Mouse (Mus musculus): ENCODE measurements around the gene Gm20441. TPM values are rescaled to one million over a fixed set of nuclear protein-coding genes. Genes with fewer than 3 reads are reported as not detected.

The Gm20441 gene
- total and polyA plus RNA-seq, 3 experiments = not detected

DNA sequence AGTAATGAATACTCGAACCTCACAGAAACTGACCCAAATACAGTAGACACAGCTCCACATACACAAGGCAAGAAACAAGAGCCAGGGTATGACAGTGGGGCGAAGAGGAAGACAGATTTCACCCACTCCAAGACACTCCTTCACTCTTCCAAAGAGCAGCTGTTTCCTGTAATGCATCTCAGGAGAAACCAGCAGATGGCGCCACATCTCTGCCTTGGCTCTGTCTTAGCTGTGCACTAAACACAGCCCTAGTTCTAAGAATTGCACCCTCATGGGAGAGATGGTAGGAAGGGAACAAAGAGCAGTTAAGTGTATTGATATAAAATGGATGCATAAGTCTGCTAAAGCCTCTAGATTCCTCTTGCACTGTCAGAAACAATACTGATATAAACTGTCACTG is 36.7 kb downstream of the Gm20441 start:
- no peaks in the 10 kb centered on the region for H3K36me3 ChIP-seq (ENCODE audit: control insufficient read depth, insufficient read depth, low read length)
- intact Hi-C loops (cut with DNase I) = loop anchor here (1.0 kb wide), 3 partner anchors 88 to 207 kb away; no protein-coding TSS in a partner anchor
- 0 out of 2 replicates have a peak, but pooled peaks have one; percentile 99 for TF ChIP-seq CTCF (IDR thresholded peaks at IDR 0.05)
- TF ChIP-seq POLR2A (IDR thresholded peaks at IDR 0.05; ENCODE audit: insufficient read depth, low read depth, low read length) = no peak
- peak; percentile 88 for TF ChIP-seq EP300 (IDR thresholded peaks at IDR 0.05; ENCODE audit: insufficient read depth, low read depth, low read length)

GRCm38 (mm10) chr10:75743369-75743768 is 37.4 kb downstream of the Gm20441 start:
- Histone ChIP-seq H3K27me3 (ENCODE audit: control insufficient read depth, insufficient read depth, low read length) (no peaks in the 10 kb centered on the region), H3K36me3 (ENCODE audit: control insufficient read depth, insufficient read depth, low read length) (no peaks in the 10 kb centered on the region), H3K9ac (ENCODE audit: low read depth, low read length) (no peak overlapping the region), H3K4me1 (ENCODE audit: control insufficient read depth, insufficient read depth, low read length) (no peaks in the 10 kb centered on the region), H3K79me2 (replicated peaks; ENCODE audit: control insufficient read depth, insufficient read depth, low read length) (no peaks in the 10 kb centered on the region), H3K4me3 (no peak overlapping the region), H3K27ac (no peak overlapping the region)
- intact Hi-C loops (cut with DNase I) = no loop called here
- no peak for TF ChIP-seq POLR2A (IDR thresholded peaks at IDR 0.05; ENCODE audit: insufficient read depth, low read depth, low read length)
- no peak for TF ChIP-seq CTCF (IDR thresholded peaks at IDR 0.05)
- no peak for TF ChIP-seq EP300 (IDR thresholded peaks at IDR 0.05; ENCODE audit: insufficient read depth, low read depth, low read length)
- DNase-seq = no peak
- 92% methylated on average over 12 of the region's 12 CpGs for WGBS

More for the DNA sequence above, 36.7 kb downstream of the Gm20441 start:
- Histone ChIP-seq H3K27ac (no peak overlapping the region), H3K79me2 (replicated peaks; ENCODE audit: control insufficient read depth, insufficient read depth, low read length) (no peaks in the 10 kb centered on the region), H3K27me3 (ENCODE audit: control insufficient read depth, insufficient read depth, low read length) (no peaks in the 10 kb centered on the region), H3K9ac (ENCODE audit: low read depth, low read length) (no peak overlapping the region), H3K4me3 (no peak overlapping the region), H3K4me1 (ENCODE audit: control insufficient read depth, insufficient read depth, low read length) (no peaks in the 10 kb centered on the region)
- WGBS = 45% methylated on average over 3 of the region's 3 CpGs
- peak; percentile 73 to 82 for DNase-seq

DNA sequence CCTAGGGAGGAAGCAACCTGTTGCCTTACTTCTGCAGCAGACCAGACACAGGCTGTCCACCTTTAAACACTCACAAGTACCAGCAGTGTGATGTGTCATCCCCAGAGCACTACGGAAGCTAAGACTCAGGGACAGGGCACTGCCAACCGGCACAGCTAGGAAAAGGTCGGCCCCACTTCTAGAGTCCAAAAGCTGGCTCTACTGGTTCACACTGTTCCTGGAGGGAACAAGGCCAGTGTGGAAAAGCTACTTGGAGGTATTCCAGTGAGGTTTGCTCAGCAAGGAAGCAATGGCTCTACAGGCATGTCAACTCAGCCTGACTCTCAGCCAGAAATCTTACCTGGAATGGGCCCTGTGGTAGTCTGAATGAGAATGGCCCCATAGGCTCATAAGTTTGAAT is 39.9 kb downstream of the Gm20441 start:
- Histone ChIP-seq H3K4me3 (no peak overlapping the region), H3K4me1 (ENCODE audit: control insufficient read depth, insufficient read depth, low read length) (no peaks in the 10 kb centered on the region), H3K27ac (no peak overlapping the region), H3K27me3 (ENCODE audit: control insufficient read depth, insufficient read depth, low read length) (no peaks in the 10 kb centered on the region), H3K36me3 (ENCODE audit: control insufficient read depth, insufficient read depth, low read length) (no peaks in the 10 kb centered on the region), H3K9ac (ENCODE audit: low read depth, low read length) (no peak overlapping the region), H3K79me2 (replicated peaks; ENCODE audit: control insufficient read depth, insufficient read depth, low read length) (no peaks in the 10 kb centered on the region)
- no peak for DNase-seq
- 88% methylated on average over 3 of the region's 3 CpGs for WGBS
- intact Hi-C loops (cut with DNase I) = no loop called here
- TF ChIP-seq CTCF (IDR thresholded peaks at IDR 0.05) (no peak), EP300 (IDR thresholded peaks at IDR 0.05; ENCODE audit: insufficient read depth, low read depth, low read length) (no peak), POLR2A (IDR thresholded peaks at IDR 0.05; ENCODE audit: insufficient read depth, low read depth, low read length) (no peak)

- Histone ChIP-seq H3K4me3 (no peak overlapping the region), H3K79me2 (replicated peaks; ENCODE audit: control insufficient read depth, insufficient read depth, low read length) (no peaks in the 10 kb centered on the region), H3K9ac (ENCODE audit: low read depth, low read length) (no peak overlapping the region), H3K27me3 (ENCODE audit: control insufficient read depth, insufficient read depth, low read length) (no peaks in the 10 kb centered on the region), H3K27ac (no peak overlapping the region), H3K4me1 (ENCODE audit: control insufficient read depth, insufficient read depth, low read length) (no peaks in the 10 kb centered on the region), H3K36me3 (ENCODE audit: control insufficient read depth, insufficient read depth, low read length) (no peaks in the 10 kb centered on the region)
- DNase-seq = no peak
- no peak for TF ChIP-seq EP300 (IDR thresholded peaks at IDR 0.05; ENCODE audit: insufficient read depth, low read depth, low read length)
- no peak for TF ChIP-seq POLR2A (IDR thresholded peaks at IDR 0.05; ENCODE audit: insufficient read depth, low read depth, low read length)
- no peak for TF ChIP-seq CTCF (IDR thresholded peaks at IDR 0.05)
- intact Hi-C loops (cut with DNase I) = no loop called here
- 97% methylated on average over 7 of the region's 7 CpGs for WGBS
Measured at GRCm38 (mm10) chr10:75725449-75725848, 55.3 kb downstream of the Gm20441 start.

Other genes starting within 250 kb of the Gm20441 start
- under 1 TPM; 0.66 to 0.84 TPM for gene Lrrc75b, start 220.6 kb downstream of the Gm20441 start, total RNA-seq (2021)
- 1.00 and 1.3 TPM in 2 replicates for gene Lrrc75b, start 220.6 kb downstream of the Gm20441 start, polyA plus RNA-seq (2012; rRNA removed)
- under 1 TPM in 1 of 2 experiments, not detected in 1; 0.31 TPM for gene Ggt1, start 219.3 kb downstream of the Gm20441 start, total RNA-seq (2021)
- gene Ggt1, start 219.3 kb downstream of the Gm20441 start, polyA plus RNA-seq (2012; rRNA removed) = 0.35 TPM in 1 of 2 replicates, not detected in the other
- 1 to 10 TPM; 3.8 to 7.9 TPM for gene Ggt5, start 191.6 kb downstream of the Gm20441 start, total RNA-seq (2021)
- gene Ggt5, start 191.6 kb downstream of the Gm20441 start, polyA plus RNA-seq (2012; rRNA removed) = 41.9 TPM in 2 replicates
- 1 to 10 TPM; 1.3 to 1.8 TPM for gene Susd2, start 136.9 kb downstream of the Gm20441 start, total RNA-seq (2021)
- 4.3 TPM in 2 replicates for gene Susd2, start 136.9 kb downstream of the Gm20441 start, polyA plus RNA-seq (2012; rRNA removed)
- 10 to 100 TPM; 13.6 to 19.9 TPM for gene Cabin1, start 16.6 kb downstream of the Gm20441 start, total RNA-seq (2021)
- gene Cabin1, start 16.6 kb downstream of the Gm20441 start, polyA plus RNA-seq (2012; rRNA removed) = 17.9 and 21.1 TPM in 2 replicates
- 100 to 1,000 TPM in 1 of 2 experiments, 10 to 100 TPM in 1; 89.2 to 110 TPM for gene Ddt, start 7.5 kb downstream of the Gm20441 start, total RNA-seq (2021)
- gene Ddt, start 7.5 kb downstream of the Gm20441 start, polyA plus RNA-seq (2012; rRNA removed) = 90.1 and 116 TPM in 2 replicates
- 1 to 10 TPM; 2.9 to 5.7 TPM for gene Gstt3, start 460 bp upstream of the Gm20441 start, total RNA-seq (2021)
- gene Gstt3, start 460 bp upstream of the Gm20441 start, polyA plus RNA-seq (2012; rRNA removed) = 7.1 and 9.0 TPM in 2 replicates
- 10 to 100 TPM; 15.8 to 16.8 TPM for gene Gstt1, start 17.6 kb upstream of the Gm20441 start, total RNA-seq (2021)
- 52.1 and 58.5 TPM in 2 replicates for gene Gstt1, start 17.6 kb upstream of the Gm20441 start, polyA plus RNA-seq (2012; rRNA removed)
- not detected for gene Gstt4, start 41.6 kb upstream of the Gm20441 start, total RNA-seq (2021)
- gene Gstt4, start 41.6 kb upstream of the Gm20441 start, polyA plus RNA-seq (2012; rRNA removed) = 0.29 and 0.44 TPM in 2 replicates
- 10 to 100 TPM in 1 of 2 experiments, 1 to 10 TPM in 1; 8.0 to 12.8 TPM for gene Gstt2, start 56.5 kb upstream of the Gm20441 start, total RNA-seq (2021)
- gene Gstt2, start 56.5 kb upstream of the Gm20441 start, polyA plus RNA-seq (2012; rRNA removed) = 53.4 and 69.1 TPM in 2 replicates
- 100 to 1,000 TPM; 200 to 220 TPM for gene Mif, start 79.3 kb upstream of the Gm20441 start, total RNA-seq (2021)
- gene Mif, start 79.3 kb upstream of the Gm20441 start, polyA plus RNA-seq (2012; rRNA removed) = 375 and 556 TPM in 2 replicates
- gene Derl3, start 112.5 kb upstream of the Gm20441 start, total RNA-seq (2021) = under 1 TPM; 0.50 to 0.65 TPM
- 1.0 and 1.3 TPM in 2 replicates for gene Derl3, start 112.5 kb upstream of the Gm20441 start, polyA plus RNA-seq (2012; rRNA removed)
- 10 to 100 TPM; 21.1 to 23.3 TPM for gene Smarcb1, start 140.7 kb upstream of the Gm20441 start, total RNA-seq (2021)
- 19.6 and 20.0 TPM in 2 replicates for gene Smarcb1, start 140.7 kb upstream of the Gm20441 start, polyA plus RNA-seq (2012; rRNA removed)
- 1,000 to 10,000 TPM; 1,811 to 2,042 TPM for gene Chchd10, start 152.2 kb upstream of the Gm20441 start, total RNA-seq (2021)
- gene Chchd10, start 152.2 kb upstream of the Gm20441 start, polyA plus RNA-seq (2012; rRNA removed) = 1,155 and 2,061 TPM in 2 replicates
- 1 to 10 TPM; 4.7 to 5.4 TPM for gene Mmp11, start 155.5 kb upstream of the Gm20441 start, total RNA-seq (2021)
- gene Mmp11, start 155.5 kb upstream of the Gm20441 start, polyA plus RNA-seq (2012; rRNA removed) = 15.6 and 15.7 TPM in 2 replicates
- not detected for gene Gm867, start 159.7 kb upstream of the Gm20441 start, total RNA-seq (2021)
- 0.76 TPM in 1 of 2 replicates, not detected in the other for gene Gm867, start 159.7 kb upstream of the Gm20441 start, polyA plus RNA-seq (2012; rRNA removed)
- not detected for gene Vpreb3, start 162.1 kb upstream of the Gm20441 start, total RNA-seq (2021)
- gene Vpreb3, start 162.1 kb upstream of the Gm20441 start, polyA plus RNA-seq (2012; rRNA removed) = 1.1 and 5.9 TPM in 2 replicates
- not detected for gene Gm5134, start 173.6 kb upstream of the Gm20441 start, total RNA-seq (2021)
- not detected in 2 replicates for gene Gm5134, start 173.6 kb upstream of the Gm20441 start, polyA plus RNA-seq (2012; rRNA removed)